Mouse (Mus musculus): Measurements from ENCODE around the gene Diras2.

Gene Diras2

DNA sequence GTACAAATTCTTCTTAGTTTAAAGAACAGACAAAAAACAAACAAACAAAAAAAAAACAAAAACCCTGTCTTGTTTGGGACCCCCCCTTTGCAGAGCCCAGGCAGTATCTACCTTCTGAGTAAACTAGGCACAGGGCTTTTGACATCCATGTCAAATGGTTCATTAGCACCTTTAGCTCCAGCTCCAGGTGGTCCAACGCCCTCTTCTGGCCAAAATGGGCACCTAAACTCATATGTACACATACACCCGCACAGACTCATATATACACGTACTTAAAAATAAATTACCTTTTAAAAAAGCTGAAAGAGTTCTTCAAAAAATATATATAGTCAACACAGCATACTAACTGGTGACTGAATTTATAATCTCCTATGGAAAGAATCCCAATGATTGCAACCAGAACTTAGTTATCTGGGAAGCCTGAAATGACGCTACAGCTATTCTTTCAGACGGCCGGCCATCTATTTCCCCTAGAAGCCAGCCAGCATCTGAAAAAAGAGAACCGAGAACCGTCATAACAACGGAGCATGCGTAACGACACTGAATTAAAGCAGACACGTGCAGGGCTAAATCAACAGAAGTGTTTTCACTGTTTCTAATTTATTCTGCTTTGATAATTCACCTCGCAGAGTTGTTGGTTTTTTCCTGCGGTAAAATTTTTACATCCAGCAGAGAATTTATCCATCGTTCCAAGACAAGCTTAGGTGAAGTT lies 73.7 kb downstream of the Diras2 start:
- DNase-seq, result no peak

GRCm38 (mm10) chr13:52455329-52455728 lies 75.8 kb downstream of the Diras2 start:
- peak; percentile 10 to 31 for DNase-seq

DNA sequence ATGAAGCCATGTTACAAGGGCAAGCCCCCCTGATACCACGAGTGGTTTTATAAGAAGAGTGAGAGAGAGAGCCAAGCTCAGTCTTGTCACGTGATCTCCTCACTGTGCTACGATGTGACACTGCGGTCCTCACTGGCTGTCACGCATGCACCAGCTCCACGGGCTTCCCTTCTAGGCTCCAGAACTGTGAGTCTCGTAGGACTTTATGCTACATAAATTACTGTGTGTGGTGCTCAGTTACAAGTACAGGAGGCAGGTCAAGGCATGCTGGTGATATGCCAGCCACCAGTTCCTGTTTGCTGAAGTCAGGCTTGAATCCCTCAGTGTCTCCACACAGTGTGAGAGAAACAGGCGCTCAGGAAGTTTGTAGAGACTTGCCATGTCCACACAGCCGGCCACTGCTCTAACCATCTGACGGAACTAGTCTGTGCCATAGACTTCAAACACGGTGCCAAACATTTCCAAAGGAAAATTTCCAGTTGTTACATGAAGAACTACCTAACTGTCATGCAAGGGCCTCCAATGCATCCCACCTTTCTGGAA lies 76.3 kb downstream of the Diras2 start:
- no peak for DNase-seq

Measured in kidney, postnatal 4 days (tissue).